Mouse (Mus musculus): ENCODE results near the gene Cfap61. TPM values are rescaled to one million over a fixed set of nuclear protein-coding genes. Genes with fewer than 3 reads are reported as not detected.

Gene Cfap61
- total RNA-seq (2014; rRNA removed; ENCODE audit: low replicate concordance) (0.46 TPM in 1 of 2 replicates, not detected in the other), polyA plus RNA-seq (2015; fragmentation: Nextera tagmentation; extraction: Ambion mirVana) (0.37 and 0.68 TPM in 2 replicates)

- H3K27ac ChIP-seq (ENCODE audit: low read depth): no peak within 1 kb of the TSS
- under 1% methylated on average over 61 of the region's 61 CpGs for WGBS
Measured at GRCm38 (mm10) chr2:145934339-145935231, at the start of gene Cfap61, which contains the start of gene Crnkl1. Gene Cfap61 (plus strand): TSS chr2:145934784. Gene Crnkl1 (minus strand): TSS chr2:145935014.

DNA sequence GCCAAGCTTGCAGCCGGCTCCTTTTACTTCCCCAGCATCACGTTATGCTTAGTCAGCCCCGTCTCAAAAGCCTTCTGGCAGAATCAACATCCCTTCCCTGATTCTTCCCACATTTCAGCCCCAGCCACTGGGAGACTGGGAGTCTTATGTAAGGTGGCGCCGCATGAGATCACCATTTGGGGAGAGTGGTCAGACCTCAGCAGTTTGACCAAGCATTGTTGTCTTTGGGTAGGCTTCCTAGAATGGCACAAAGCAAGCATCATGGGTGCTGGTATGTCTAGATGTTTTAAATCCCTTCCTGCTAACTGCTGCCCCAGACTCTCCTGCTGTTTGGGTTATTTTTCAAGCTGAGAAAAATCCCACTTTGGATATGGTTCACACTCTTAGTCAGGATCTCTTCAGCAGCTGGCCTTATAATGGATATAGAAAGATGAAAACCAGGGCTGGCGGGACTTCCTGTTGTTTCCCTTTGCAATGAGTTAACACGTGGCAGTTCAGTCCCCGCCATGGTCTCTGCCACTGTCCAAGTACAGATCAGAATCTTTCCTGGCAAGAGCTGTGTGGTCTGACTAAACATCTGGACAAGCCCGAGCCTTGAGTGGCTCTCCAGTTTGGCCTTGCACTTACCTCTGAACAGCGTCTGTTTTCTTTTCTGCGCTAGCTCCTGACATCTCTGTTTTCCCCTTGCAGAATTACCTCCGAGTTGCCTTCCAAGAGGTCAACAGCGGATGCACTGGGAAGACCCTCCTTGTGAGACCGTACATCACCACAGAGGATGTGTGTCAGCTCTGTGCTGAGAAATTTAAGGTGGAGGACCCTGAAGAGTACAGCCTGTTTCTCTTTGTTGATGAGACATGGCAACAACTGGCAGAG, 49.4 kb upstream of the Cfap61 start:
- H3K4me1 ChIP-seq (ENCODE audit: control insufficient read depth, insufficient read depth): peaks cover 29% of the 10 kb centered on the region
- H3K9ac ChIP-seq (replicated peaks; ENCODE audit: low read depth, low read length): no peak overlapping the region
- H3K27ac ChIP-seq (ENCODE audit: low read depth): peak overlapping the region; percentile 81
- WGBS: 43% methylated on average over 14 of the region's 14 CpGs
- no peaks in the 10 kb centered on the region for H3K9me3 ChIP-seq (replicated peaks; ENCODE audit: control insufficient read depth, low read length)
- ATAC-seq (ENCODE audit: insufficient read depth, low read depth): no peak
- H3K4me2 ChIP-seq (ENCODE audit: low read depth, low read length): no peak overlapping the region
- peak; percentile 40 for DNase-seq (ENCODE audit: low spot score)
- no peak overlapping the region for H3K4me3 ChIP-seq (ENCODE audit: low read depth, low read length)
- TF ChIP-seq EP300 (IDR thresholded peaks at IDR 0.05; ENCODE audit: low read depth): no peak
- TF ChIP-seq CTCF (IDR thresholded peaks at IDR 0.05; ENCODE audit: low read depth): no peak
- peaks cover 53% of the 10 kb centered on the region for H3K36me3 ChIP-seq (replicated peaks; ENCODE audit: control insufficient read depth, insufficient read depth, low read length)
- no peaks in the 10 kb centered on the region for H3K27me3 ChIP-seq (ENCODE audit: control insufficient read depth, insufficient read depth, low read length)

More at GRCm38 (mm10) chr2:145934339-145935231, at the start of gene Cfap61, which contains the start of gene Crnkl1:
- no peaks in the 10 kb centered on the region for H3K9me3 ChIP-seq (replicated peaks; ENCODE audit: control insufficient read depth, low read length)
- no peaks in the 10 kb centered on the region for H3K27me3 ChIP-seq (ENCODE audit: control insufficient read depth, insufficient read depth, low read length)
- H3K9ac ChIP-seq (replicated peaks; ENCODE audit: low read depth, low read length): peak within 1 kb of the TSS; percentile 71
- TF ChIP-seq CTCF (IDR thresholded peaks at IDR 0.05; ENCODE audit: low read depth): no peak
- no peak for TF ChIP-seq EP300 (IDR thresholded peaks at IDR 0.05; ENCODE audit: low read depth)
- DNase-seq (ENCODE audit: low spot score) (peak; percentile 93), ATAC-seq (ENCODE audit: insufficient read depth, low read depth) (peak; percentile 96)
- peak within 1 kb of the TSS; percentile 96 for H3K4me2 ChIP-seq (ENCODE audit: low read depth, low read length)
- peaks cover 8% of the 10 kb centered on the region for H3K4me1 ChIP-seq (ENCODE audit: control insufficient read depth, insufficient read depth)
- H3K36me3 ChIP-seq (replicated peaks; ENCODE audit: control insufficient read depth, insufficient read depth, low read length): peaks cover 30% of the 10 kb centered on the region
- peak within 1 kb of the TSS; percentile 81 for H3K4me3 ChIP-seq (ENCODE audit: low read depth, low read length)

GRCm38 (mm10) chr2:145887937-145888765, 46.4 kb upstream of the Cfap61 start:
- H3K27me3 ChIP-seq (ENCODE audit: control insufficient read depth, insufficient read depth, low read length): no peaks in the 10 kb centered on the region
- H3K4me2 ChIP-seq (ENCODE audit: low read depth, low read length): peak overlapping the region; percentile 19; the same call in 1 of the 2 replicates
- peaks cover 29% of the 10 kb centered on the region for H3K4me1 ChIP-seq (ENCODE audit: control insufficient read depth, insufficient read depth)
- no peak overlapping the region for H3K4me3 ChIP-seq (ENCODE audit: low read depth, low read length)
- DNase-seq (ENCODE audit: low spot score) (peak; percentile 89), ATAC-seq (ENCODE audit: insufficient read depth, low read depth) (peak; percentile 87)
- no peak overlapping the region for H3K9ac ChIP-seq (replicated peaks; ENCODE audit: low read depth, low read length)
- WGBS: 14% methylated on average over 14 of the region's 14 CpGs
- H3K9me3 ChIP-seq (replicated peaks; ENCODE audit: control insufficient read depth, low read length): no peaks in the 10 kb centered on the region
- peaks cover 40% of the 10 kb centered on the region for H3K36me3 ChIP-seq (replicated peaks; ENCODE audit: control insufficient read depth, insufficient read depth, low read length)
- peak overlapping the region; percentile 94 for H3K27ac ChIP-seq (ENCODE audit: low read depth)
- peak; percentile 89 for TF ChIP-seq EP300 (IDR thresholded peaks at IDR 0.05; ENCODE audit: low read depth)
- TF ChIP-seq CTCF (IDR thresholded peaks at IDR 0.05; ENCODE audit: low read depth): peak; percentile 68

DNA sequence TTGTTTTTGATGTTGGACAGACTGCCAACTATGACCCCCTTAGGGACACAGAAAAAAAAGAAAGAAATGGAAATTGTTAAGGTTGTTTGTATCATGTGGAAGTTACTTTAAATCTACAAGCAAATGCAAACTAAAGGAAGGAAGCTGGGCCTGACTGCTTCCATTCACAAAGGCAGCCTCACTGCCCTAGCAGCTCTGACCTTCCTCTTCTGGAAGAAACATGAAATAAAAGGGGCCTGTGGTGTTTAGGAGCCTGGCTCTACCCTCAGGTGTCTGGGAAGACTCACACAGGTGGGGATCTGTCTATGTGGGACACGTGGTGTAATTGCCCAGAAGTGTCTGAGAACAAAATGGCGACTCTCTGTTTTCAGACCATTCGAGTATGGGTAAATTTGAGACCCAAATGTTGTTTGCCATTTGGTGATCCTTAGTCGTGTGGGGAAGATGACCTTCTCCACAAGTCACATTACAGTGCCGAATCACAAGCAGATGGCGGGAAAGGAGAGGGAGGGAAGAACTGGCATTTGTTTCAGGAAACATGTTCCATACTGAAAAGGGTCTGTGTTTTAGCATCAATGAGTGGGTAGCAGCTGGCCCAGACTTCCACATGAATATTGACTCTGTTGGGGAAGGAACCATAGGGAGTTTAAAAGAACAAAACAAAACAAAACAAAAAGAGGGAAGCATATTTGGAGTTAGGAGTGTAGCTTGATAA, 45.7 kb upstream of the Cfap61 start:
- peak overlapping the region; percentile 19; the same call in 1 of the 2 replicates for H3K4me2 ChIP-seq (ENCODE audit: low read depth, low read length)
- H3K27me3 ChIP-seq (ENCODE audit: control insufficient read depth, insufficient read depth, low read length): no peaks in the 10 kb centered on the region
- ATAC-seq (ENCODE audit: insufficient read depth, low read depth): peak; percentile 9
- no peak overlapping the region for H3K4me3 ChIP-seq (ENCODE audit: low read depth, low read length)
- no peak overlapping the region for H3K9ac ChIP-seq (replicated peaks; ENCODE audit: low read depth, low read length)
- DNase-seq (ENCODE audit: low spot score): no peak
- 39% methylated on average over 6 of the region's 6 CpGs for WGBS
- TF ChIP-seq EP300 (IDR thresholded peaks at IDR 0.05; ENCODE audit: low read depth): no peak
- no peak for TF ChIP-seq CTCF (IDR thresholded peaks at IDR 0.05; ENCODE audit: low read depth)
- peaks cover 32% of the 10 kb centered on the region for H3K36me3 ChIP-seq (replicated peaks; ENCODE audit: control insufficient read depth, insufficient read depth, low read length)
- H3K27ac ChIP-seq (ENCODE audit: low read depth): peak overlapping the region; percentile 94
- H3K9me3 ChIP-seq (replicated peaks; ENCODE audit: control insufficient read depth, low read length): no peaks in the 10 kb centered on the region
- peaks cover 22% of the 10 kb centered on the region for H3K4me1 ChIP-seq (ENCODE audit: control insufficient read depth, insufficient read depth)
